Mouse (Mus musculus): ENCODE results near the gene Hhat. TPM values are rescaled to one million over a fixed set of nuclear protein-coding genes. Genes with fewer than 3 reads are reported as not detected.

Gene Hhat
- polyA plus RNA-seq, 1 experiment from 2014 or later, result 9.2 TPM

- Histone ChIP-seq H3K9ac (ENCODE audit: low read length) (no peak overlapping the region), H3K4me2 (ENCODE audit: low read depth) (no peak overlapping the region), H3K4me1 (ENCODE audit: control insufficient read depth, insufficient read depth, low read length) (no peaks in the 10 kb centered on the region), H3K36me3 (ENCODE audit: control insufficient read depth, insufficient read depth, low read length) (no peaks in the 10 kb centered on the region), H3K27me3 (ENCODE audit: control insufficient read depth, insufficient read depth, low read length) (no peaks in the 10 kb centered on the region), H3K27ac (ENCODE audit: low read depth, low read length) (no peak overlapping the region), H3K4me3 (ENCODE audit: low read depth, low read length) (no peak overlapping the region), H3K9me3 (ENCODE audit: control insufficient read depth, low read length) (no peaks in the 10 kb centered on the region)
- no peak for ATAC-seq (ENCODE audit: insufficient read depth, low FRiP score, low TSS enrichment)
- 95% methylated on average over 1 of the region's 1 CpGs for WGBS
- DNase-seq (ENCODE audit: low spot score), result no peak
These were observed 74.6 kb downstream of the Hhat start for GRCm38 (mm10) chr1:192696371-192696863.

- WGBS, result 93% methylated on average over 10 of the region's 10 CpGs
- Histone ChIP-seq H3K4me1 (ENCODE audit: control insufficient read depth, insufficient read depth, low read length) (no peaks in the 10 kb centered on the region), H3K27ac (ENCODE audit: low read depth, low read length) (no peak overlapping the region), H3K9ac (ENCODE audit: low read length) (no peak overlapping the region), H3K4me2 (ENCODE audit: low read depth) (no peak overlapping the region), H3K36me3 (ENCODE audit: control insufficient read depth, insufficient read depth, low read length) (no peaks in the 10 kb centered on the region), H3K27me3 (ENCODE audit: control insufficient read depth, insufficient read depth, low read length) (no peaks in the 10 kb centered on the region), H3K4me3 (ENCODE audit: low read depth, low read length) (no peak overlapping the region), H3K9me3 (ENCODE audit: control insufficient read depth, low read length) (no peaks in the 10 kb centered on the region)
- DNase-seq (ENCODE audit: low spot score), result no peak
- no peak for ATAC-seq (ENCODE audit: insufficient read depth, low FRiP score, low TSS enrichment)
These were observed 77.4 kb downstream of the Hhat start for GRCm38 (mm10) chr1:192693644-192694043.

- ATAC-seq (ENCODE audit: insufficient read depth, low FRiP score, low TSS enrichment), result no peak
- no peaks in the 10 kb centered on the region for H3K27me3 ChIP-seq (ENCODE audit: control insufficient read depth, insufficient read depth, low read length)
- no peak overlapping the region for H3K4me2 ChIP-seq (ENCODE audit: low read depth)
- no peaks in the 10 kb centered on the region for H3K4me1 ChIP-seq (ENCODE audit: control insufficient read depth, insufficient read depth, low read length)
- no peaks in the 10 kb centered on the region for H3K9me3 ChIP-seq (ENCODE audit: control insufficient read depth, low read length)
- DNase-seq (ENCODE audit: low spot score), result no peak
- WGBS, result 80% methylated on average over 7 of the region's 7 CpGs
- H3K36me3 ChIP-seq (ENCODE audit: control insufficient read depth, insufficient read depth, low read length), result no peaks in the 10 kb centered on the region
- H3K27ac ChIP-seq (ENCODE audit: low read depth, low read length), result no peak overlapping the region
- no peak overlapping the region for H3K4me3 ChIP-seq (ENCODE audit: low read depth, low read length)
- no peak overlapping the region for H3K9ac ChIP-seq (ENCODE audit: low read length)
These were observed 78.0 kb downstream of the Hhat start for GRCm38 (mm10) chr1:192692982-192693381.

- Histone ChIP-seq H3K4me1 (ENCODE audit: control insufficient read depth, insufficient read depth, low read length) (no peaks in the 10 kb centered on the region), H3K9me3 (ENCODE audit: control insufficient read depth, low read length) (no peaks in the 10 kb centered on the region), H3K4me2 (ENCODE audit: low read depth) (no peak overlapping the region), H3K27me3 (ENCODE audit: control insufficient read depth, insufficient read depth, low read length) (no peaks in the 10 kb centered on the region), H3K27ac (ENCODE audit: low read depth, low read length) (no peak overlapping the region), H3K9ac (ENCODE audit: low read length) (no peak overlapping the region), H3K4me3 (ENCODE audit: low read depth, low read length) (no peak overlapping the region), H3K36me3 (ENCODE audit: control insufficient read depth, insufficient read depth, low read length) (no peaks in the 10 kb centered on the region)
- DNase-seq (ENCODE audit: low spot score) (no peak), ATAC-seq (ENCODE audit: insufficient read depth, low FRiP score, low TSS enrichment) (no peak)
- 86% methylated on average over 4 of the region's 4 CpGs for WGBS
These were observed 88.6 kb downstream of the Hhat start for GRCm38 (mm10) chr1:192682219-192682951.

GRCm38 (mm10) chr1:192677236-192677635 is 93.8 kb downstream of the Hhat start:
- H3K36me3 ChIP-seq (ENCODE audit: control insufficient read depth, insufficient read depth, low read length), result no peaks in the 10 kb centered on the region
- H3K4me1 ChIP-seq (ENCODE audit: control insufficient read depth, insufficient read depth, low read length), result no peaks in the 10 kb centered on the region
- whole genome bisulfite sequencing, result 87% methylated on average over 5 of the region's 5 CpGs
- H3K4me3 ChIP-seq (ENCODE audit: low read depth, low read length), result no peak overlapping the region
- DNase-seq (ENCODE audit: low spot score), result no peak
- H3K9me3 ChIP-seq (ENCODE audit: control insufficient read depth, low read length), result 0 out of 2 replicates have a peak, but pooled peaks cover 2% of the 10 kb centered on the region
- no peak for ATAC-seq (ENCODE audit: insufficient read depth, low FRiP score, low TSS enrichment)
- H3K9ac ChIP-seq (ENCODE audit: low read length), result no peak overlapping the region
- H3K4me2 ChIP-seq (ENCODE audit: low read depth), result no peak overlapping the region
- no peaks in the 10 kb centered on the region for H3K27me3 ChIP-seq (ENCODE audit: control insufficient read depth, insufficient read depth, low read length)
- H3K27ac ChIP-seq (ENCODE audit: low read depth, low read length), result no peak overlapping the region

GRCm38 (mm10) chr1:192663608-192664007 is 107.4 kb downstream of the Hhat start:
- DNase-seq (ENCODE audit: low spot score) (no peak), ATAC-seq (ENCODE audit: insufficient read depth, low FRiP score, low TSS enrichment) (no peak)
- no peak overlapping the region for H3K9ac ChIP-seq (ENCODE audit: low read length)
- H3K4me2 ChIP-seq (ENCODE audit: low read depth), result no peak overlapping the region
- 73% methylated on average over 4 of the region's 4 CpGs for WGBS
- H3K9me3 ChIP-seq (ENCODE audit: control insufficient read depth, low read length), result no peaks in the 10 kb centered on the region
- H3K27me3 ChIP-seq (ENCODE audit: control insufficient read depth, insufficient read depth, low read length), result no peaks in the 10 kb centered on the region
- H3K4me3 ChIP-seq (ENCODE audit: low read depth, low read length), result no peak overlapping the region
- no peak overlapping the region for H3K27ac ChIP-seq (ENCODE audit: low read depth, low read length)
- H3K4me1 ChIP-seq (ENCODE audit: control insufficient read depth, insufficient read depth, low read length), result no peaks in the 10 kb centered on the region
- H3K36me3 ChIP-seq (ENCODE audit: control insufficient read depth, insufficient read depth, low read length), result no peaks in the 10 kb centered on the region

- Histone ChIP-seq H3K27ac (ENCODE audit: low read depth, low read length) (no peak overlapping the region), H3K27me3 (ENCODE audit: control insufficient read depth, insufficient read depth, low read length) (no peaks in the 10 kb centered on the region), H3K4me3 (ENCODE audit: low read depth, low read length) (no peak overlapping the region), H3K4me1 (ENCODE audit: control insufficient read depth, insufficient read depth, low read length) (no peaks in the 10 kb centered on the region), H3K36me3 (ENCODE audit: control insufficient read depth, insufficient read depth, low read length) (no peaks in the 10 kb centered on the region), H3K4me2 (ENCODE audit: low read depth) (no peak overlapping the region), H3K9me3 (ENCODE audit: control insufficient read depth, low read length) (no peaks in the 10 kb centered on the region), H3K9ac (ENCODE audit: low read length) (no peak overlapping the region)
- 68% methylated on average over 5 of the region's 5 CpGs for WGBS
- DNase-seq (ENCODE audit: low spot score) (no peak), ATAC-seq (ENCODE audit: insufficient read depth, low FRiP score, low TSS enrichment) (no peak)
These were observed 107.9 kb downstream of the Hhat start for GRCm38 (mm10) chr1:192663092-192663491.

GRCm38 (mm10) chr1:192661612-192662011 is 109.4 kb downstream of the Hhat start:
- H3K4me3 ChIP-seq (ENCODE audit: low read depth, low read length), result no peak overlapping the region

GRCm38 (mm10) chr1:192657417-192657816 is 113.6 kb downstream of the Hhat start:
- Histone ChIP-seq H3K27ac (ENCODE audit: low read depth, low read length) (no peak overlapping the region), H3K4me2 (ENCODE audit: low read depth) (no peak overlapping the region), H3K4me3 (ENCODE audit: low read depth, low read length) (no peak overlapping the region), H3K27me3 (ENCODE audit: control insufficient read depth, insufficient read depth, low read length) (no peaks in the 10 kb centered on the region), H3K9ac (ENCODE audit: low read length) (no peak overlapping the region), H3K9me3 (ENCODE audit: control insufficient read depth, low read length) (no peaks in the 10 kb centered on the region), H3K36me3 (ENCODE audit: control insufficient read depth, insufficient read depth, low read length) (no peaks in the 10 kb centered on the region), H3K4me1 (ENCODE audit: control insufficient read depth, insufficient read depth, low read length) (no peaks in the 10 kb centered on the region)
- WGBS, result 58% methylated on average over 6 of the region's 6 CpGs
- DNase-seq (ENCODE audit: low spot score) (no peak), ATAC-seq (ENCODE audit: insufficient read depth, low FRiP score, low TSS enrichment) (no peak)

More at GRCm38 (mm10) chr1:192661612-192662011, 109.4 kb downstream of the Hhat start:
- Histone ChIP-seq H3K27me3 (ENCODE audit: control insufficient read depth, insufficient read depth, low read length) (no peaks in the 10 kb centered on the region), H3K36me3 (ENCODE audit: control insufficient read depth, insufficient read depth, low read length) (no peaks in the 10 kb centered on the region), H3K27ac (ENCODE audit: low read depth, low read length) (no peak overlapping the region), H3K4me1 (ENCODE audit: control insufficient read depth, insufficient read depth, low read length) (no peaks in the 10 kb centered on the region), H3K4me2 (ENCODE audit: low read depth) (no peak overlapping the region), H3K9ac (ENCODE audit: low read length) (no peak overlapping the region), H3K9me3 (ENCODE audit: control insufficient read depth, low read length) (no peaks in the 10 kb centered on the region)
- DNase-seq (ENCODE audit: low spot score) (no peak), ATAC-seq (ENCODE audit: insufficient read depth, low FRiP score, low TSS enrichment) (no peak)

Data from neural tube, embryonic 11.5 days (tissue).